Mouse (Mus musculus) heart, embryonic 14.5 days (tissue): ENCODE measurements around the gene Topbp1. TPM values are rescaled to one million over a fixed set of nuclear protein-coding genes. Genes with fewer than 3 reads are reported as not detected.

Source experiments
- ATAC-seq: fragments of 200-750 bp; cut with Nextera tagmentation; 2 replicates; pipeline ENCODE4 v1.8.0; 2017; ENCODE audit warnings: low read depth, moderate TSS enrichment; ENCODE audit not compliant: insufficient number of reproducible peaks, insufficient read depth, low FRiP score
- H3K27ac ChIP-seq, 2 experiments: fragments of 200-500 bp in 1 of 2; fragments of 300-500 bp in 1 of 2; sonication (generic) in 1 of 2; replicated peaks in 1 of 2; 2 replicates each; pipeline ENCODE4 v1.5.1; 2012 to 2014; ENCODE audit warnings: low read depth in 2 of 2, low read length in 2 of 2, control low read depth in 1 of 2, mild to moderate bottlenecking in 1 of 2, mixed read lengths in 1 of 2; ENCODE audit not compliant: control insufficient read depth in 1 of 2, insufficient read depth in 1 of 2
- H3K27me3 ChIP-seq: fragments of 300-500 bp; sonication (generic); 2 replicates; pipeline ENCODE4 v1.6.1; 2014; ENCODE audit warnings: mild to moderate bottlenecking, low read length, control low read depth; ENCODE audit not compliant: control insufficient read depth, insufficient read depth
- H3K36me3 ChIP-seq: fragments of 300-500 bp; sonication (generic); 2 replicates; pipeline ENCODE4 v1.6.1; 2014; ENCODE audit warnings: mild to moderate bottlenecking, control low read depth, low read length, mixed read lengths; ENCODE audit not compliant: control insufficient read depth, insufficient read depth
- H3K4me1 ChIP-seq, 2 experiments: fragments of 200-500 bp in 1 of 2; fragments of 300-500 bp in 1 of 2; sonication (generic) in 1 of 2; 2 replicates each; pipeline ENCODE4 v1.6.1; 2012 to 2014; ENCODE audit warnings: low read length in 2 of 2, control low read depth in 1 of 2, mixed read lengths in 1 of 2; ENCODE audit not compliant: control insufficient read depth in 2 of 2, insufficient read depth in 2 of 2
- H3K4me2 ChIP-seq: fragments of 300-500 bp; sonication (generic); 2 replicates; pipeline ENCODE4 v1.6.1; 2014; ENCODE audit warnings: mild to moderate bottlenecking, low read length
- H3K4me3 ChIP-seq, 2 experiments: fragments of 200-500 bp in 1 of 2; fragments of 300-500 bp in 1 of 2; sonication (generic) in 1 of 2; 2 replicates each; pipeline ENCODE4 v1.5.1; 2012 to 2014; ENCODE audit warnings: low read length in 2 of 2, mild to moderate bottlenecking in 2 of 2, control low read depth in 1 of 2, low read depth in 1 of 2, moderate library complexity in 1 of 2; ENCODE audit not compliant: control insufficient read depth in 1 of 2, insufficient read depth in 1 of 2
- H3K9ac ChIP-seq: fragments of 300-500 bp; sonication (generic); 2 replicates; pipeline ENCODE4 v1.6.1; 2014; ENCODE audit warnings: mild to moderate bottlenecking, low read length
- H3K9me3 ChIP-seq: fragments of 300-500 bp; sonication (generic); 2 replicates; pipeline ENCODE4 v1.6.1; 2016; ENCODE audit warnings: low read length, control low read depth; ENCODE audit not compliant: control insufficient read depth
- WGBS: fragments of 180-500 bp; shearing (Covaris S2); extraction: QIAGEN DNeasy Blood & Tissue Kit; methylation state at CpG from one replicate; pipeline ENCODE4 v1.1.7; 2014; 5-methylcytosine and 5-hydroxymethylcytosine counted together
- polyA plus RNA-seq: library from polyadenylated mRNA; unstranded; fragments of >200 nt; fragmentation: Nextera tagmentation; extraction: Ambion mirVana; gene quantifications from 2 replicates; pipeline ENCODE4 v1.2.1, GENCODE M21; 2014

Topbp1 gene
- polyA plus RNA-seq, 1 experiment from 2014 or later, result 42.9 TPM

- H3K9ac ChIP-seq, result peak within 1 kb of the TSS; percentile 84
- peak within 1 kb of the TSS; percentile 76 to 96 for H3K4me3 ChIP-seq
- ATAC-seq, result peak; percentile 98
- peaks cover 35% of the 10 kb centered on the region for H3K36me3 ChIP-seq
- 2% methylated on average over 82 of the region's 95 CpGs for WGBS
- peak within 1 kb of the TSS; percentile 72 for H3K4me2 ChIP-seq
- peak within 1 kb of the TSS; percentile 97 to 98 for H3K27ac ChIP-seq
- H3K4me1 ChIP-seq, result peaks cover 9 to 30% of the 10 kb centered on the region in 2 experiments
- no peaks in the 10 kb centered on the region for H3K9me3 ChIP-seq
- no peaks in the 10 kb centered on the region for H3K27me3 ChIP-seq
Measured at GRCm38 (mm10) chr9:103365290-103366247, 60.6 kb downstream of the Topbp1 start, which contains the start of gene Cdv3. Gene Cdv3, minus strand, starts transcription at chr9:103365840.

- ATAC-seq, result no peak
- peak overlapping the region; percentile 65 for H3K9ac ChIP-seq
- peak overlapping the region; percentile 78 to 86 for H3K27ac ChIP-seq
- peak overlapping the region; percentile 23 to 30; a peak in 2 of 4 replicates for H3K4me3 ChIP-seq
- H3K4me1 ChIP-seq, result peaks cover 9 to 30% of the 10 kb centered on the region in 2 experiments
- peak overlapping the region; percentile 62 for H3K4me2 ChIP-seq
- H3K27me3 ChIP-seq, result no peaks in the 10 kb centered on the region
- H3K36me3 ChIP-seq, result peaks cover 27% of the 10 kb centered on the region
- no peaks in the 10 kb centered on the region for H3K9me3 ChIP-seq
- whole genome bisulfite sequencing, result 52% methylated on average over 9 of the region's 9 CpGs
Measured at GRCm38 (mm10) chr9:103366356-103366755, 61.3 kb downstream of the Topbp1 start.

GRCm38 (mm10) chr9:103369951-103370350, 64.9 kb downstream of the Topbp1 start:
- no peaks in the 10 kb centered on the region for H3K27me3 ChIP-seq
- H3K27ac ChIP-seq, result peak overlapping the region; percentile 68 to 69
- no peaks in the 10 kb centered on the region for H3K9me3 ChIP-seq
- H3K4me2 ChIP-seq, result no peak overlapping the region
- no peak for ATAC-seq
- H3K4me3 ChIP-seq, result no peak overlapping the region
- peaks cover 4% of the 10 kb centered on the region for H3K36me3 ChIP-seq
- WGBS, result 35% methylated on average over 4 of the region's 4 CpGs
- peaks cover 9 to 20% of the 10 kb centered on the region in 2 experiments for H3K4me1 ChIP-seq
- no peak overlapping the region for H3K9ac ChIP-seq

- Histone ChIP-seq H3K36me3 (peaks cover 4% of the 10 kb centered on the region), H3K9me3 (no peaks in the 10 kb centered on the region), H3K9ac (no peak overlapping the region), H3K27ac (no peak overlapping the region), H3K4me3 (no peak overlapping the region), H3K4me1 (peaks cover 8 to 9% of the 10 kb centered on the region in 2 experiments; a peak in 3 of 4 replicates), H3K27me3 (no peaks in the 10 kb centered on the region), H3K4me2 (no peak overlapping the region)
- 45% methylated on average over 5 of the region's 5 CpGs for WGBS
- no peak for ATAC-seq
Measured at GRCm38 (mm10) chr9:103372271-103373010, 67.4 kb downstream of the Topbp1 start.

GRCm38 (mm10) chr9:103376346-103377320, 71.6 kb downstream of the Topbp1 start:
- 47% methylated on average over 7 of the region's 7 CpGs for WGBS
- no peak overlapping the region for H3K4me2 ChIP-seq
- H3K4me1 ChIP-seq, result peaks cover 10 to 12% of the 10 kb centered on the region in 2 experiments; a peak in 2 of 4 replicates
- no peak overlapping the region for H3K27ac ChIP-seq
- no peak for ATAC-seq
- no peak overlapping the region for H3K9ac ChIP-seq
- H3K36me3 ChIP-seq, result no peaks in the 10 kb centered on the region
- no peak overlapping the region for H3K4me3 ChIP-seq
- H3K9me3 ChIP-seq, result no peaks in the 10 kb centered on the region
- no peaks in the 10 kb centered on the region for H3K27me3 ChIP-seq

GRCm38 (mm10) chr9:103378686-103379085, 73.7 kb downstream of the Topbp1 start:
- Histone ChIP-seq H3K36me3 (no peaks in the 10 kb centered on the region), H3K27me3 (no peaks in the 10 kb centered on the region), H3K9me3 (no peaks in the 10 kb centered on the region), H3K27ac (no peak overlapping the region), H3K4me1 (peaks cover 9 to 10% of the 10 kb centered on the region in 2 experiments; a peak in 2 of 4 replicates), H3K9ac (no peak overlapping the region), H3K4me3 (no peak overlapping the region), H3K4me2 (no peak overlapping the region)
- WGBS, result 65% methylated on average over 10 of the region's 10 CpGs
- no peak for ATAC-seq
